ENCODE assay signal across 19 mouse cellular contexts in the genomic region with DNA sequence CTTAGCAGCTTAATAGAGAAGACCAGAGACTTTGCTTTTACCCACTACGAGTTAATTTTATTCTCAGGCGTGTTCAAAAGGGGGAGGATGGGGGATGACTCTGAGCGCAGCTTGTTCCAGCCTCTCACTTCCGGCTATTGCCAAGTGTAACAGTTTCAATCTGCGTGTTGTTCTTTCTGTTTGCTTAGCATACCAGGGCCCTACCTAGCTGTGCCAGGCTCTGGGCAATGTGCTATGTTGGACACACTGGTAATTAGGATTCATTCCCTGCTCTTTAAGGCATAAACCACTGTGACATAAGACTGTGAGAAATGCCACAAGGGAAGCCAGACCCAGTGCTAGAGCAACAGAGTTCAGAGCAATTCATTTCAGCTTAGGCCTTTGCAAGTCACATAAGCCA. TPM values are rescaled to one million over a fixed set of nuclear protein-coding genes. Genes with fewer than 3 reads are reported as not detected.
DNase-seq lines count a peak whose midpoint lies in the region; ATAC-seq and TF ChIP-seq lines count a peak whose summit lies in the region.
"Had no signal": no experiment of that assay in that cellular context is flagged by ENCODE, and none has a peak within 500 bp of the region (broad histone marks: within the 10 kb centered on the region; RNA-seq: fewer than 3 reads in every experiment).

No protein-coding gene starts in this region.

- H3K4me3 ChIP-seq in forebrain, postnatal 0 days (ENCODE audit: low read depth, low read length) = no peak overlapping the region
- H3K4me3 ChIP-seq in forebrain, embryonic 15.5 days = no peak overlapping the region
- H3K4me3 ChIP-seq: heart, embryonic 13.5 days; hindbrain, embryonic 12.5 days; limb, embryonic 15.5 days; midbrain, embryonic 13.5 days had no signal

- no peaks in the 10 kb centered on the region for H3K4me1 ChIP-seq in forebrain, postnatal 0 days (ENCODE audit: insufficient read depth)
- no peaks in the 10 kb centered on the region for H3K4me1 ChIP-seq in forebrain, embryonic 15.5 days
- H3K4me1 ChIP-seq: heart, embryonic 13.5 days; hindbrain, embryonic 12.5 days; midbrain, embryonic 13.5 days had no signal

- peak; percentile 56 for ATAC-seq in forebrain, postnatal 0 days
- ATAC-seq in forebrain, embryonic 15.5 days (replicated peaks) = no peak
- no peak for ATAC-seq in erythroblast, adult 5-6 weeks (replicated peaks; ENCODE audit: low FRiP score, poor library complexity, severe bottlenecking)
- ATAC-seq: intestine, postnatal 0 days; midbrain, embryonic 13.5 days had no signal

- H3K4me2 ChIP-seq in forebrain, postnatal 0 days (ENCODE audit: low read depth) = no peak overlapping the region
- no peak overlapping the region for H3K4me2 ChIP-seq in forebrain, embryonic 15.5 days (replicated peaks)
- H3K4me2 ChIP-seq: heart, embryonic 13.5 days; hindbrain, embryonic 12.5 days; limb, embryonic 15.5 days; midbrain, embryonic 13.5 days had no signal

- no peak overlapping the region for H3K9ac ChIP-seq in forebrain, postnatal 0 days
- H3K9ac ChIP-seq in forebrain, embryonic 15.5 days (replicated peaks) = no peak overlapping the region
- H3K9ac ChIP-seq: heart, embryonic 13.5 days; hindbrain, embryonic 12.5 days; limb, embryonic 15.5 days; midbrain, embryonic 13.5 days had no signal

- peak; percentile 33 for DNase-seq in forebrain, postnatal 0 days
- DNase-seq in kidney, adult 9 months = peak; percentile 15
- no peak for DNase-seq in kidney, postnatal 14 days
- DNase-seq in A20 (ENCODE audit: low read depth, low spot score) = peak; percentile 55
- DNase-seq in layer of hippocampus, postnatal 14 days (ENCODE audit: low spot score in 2 of 2) = peak; percentile 32 to 80
- no peak for DNase-seq in adrenal gland, postnatal 36 days
- DNase-seq: adrenal gland, adult 8-10 months; cerebellum, postnatal 14 days; lung, adult 2 months; retina, postnatal 1 day; thymus, adult 18-20 months had no signal

- WGBS in forebrain, postnatal 0 days = 57% methylated on average over 5 of the region's 5 CpGs
- WGBS in forebrain, embryonic 15.5 days = 74% methylated on average over 5 of the region's 5 CpGs

- H3K27me3 ChIP-seq in forebrain, postnatal 0 days (ENCODE audit: insufficient read depth, low read length) = no peaks in the 10 kb centered on the region
- no peaks in the 10 kb centered on the region for H3K27me3 ChIP-seq in forebrain, embryonic 15.5 days
- H3K27me3 ChIP-seq: heart, embryonic 13.5 days; hindbrain, embryonic 12.5 days; limb, embryonic 15.5 days; midbrain, embryonic 13.5 days had no signal

- no peaks in the 10 kb centered on the region for H3K9me3 ChIP-seq in forebrain, postnatal 0 days (ENCODE audit: low read length)
- H3K9me3 ChIP-seq in forebrain, embryonic 15.5 days = no peaks in the 10 kb centered on the region
- H3K9me3 ChIP-seq: heart, embryonic 13.5 days; hindbrain, embryonic 12.5 days; limb, embryonic 15.5 days; midbrain, embryonic 13.5 days had no signal

- peaks cover 33% of the 10 kb centered on the region for H3K36me3 ChIP-seq in forebrain, postnatal 0 days (ENCODE audit: insufficient read depth)
- H3K36me3 ChIP-seq in forebrain, embryonic 15.5 days = peaks cover 32% of the 10 kb centered on the region

- no peak for TF ChIP-seq CTCF in forebrain, postnatal 0 days (IDR thresholded peaks at IDR 0.05; ENCODE audit: low read depth)

- H3K27ac ChIP-seq in forebrain, postnatal 0 days (ENCODE audit: low read depth, low read length) = no peak overlapping the region
- H3K27ac ChIP-seq in forebrain, embryonic 15.5 days (replicated peaks) = no peak overlapping the region
- H3K27ac ChIP-seq: heart, embryonic 13.5 days; hindbrain, embryonic 12.5 days; limb, embryonic 15.5 days; macrophage; midbrain, embryonic 13.5 days had no signal

RNA-seq across cellular contexts. Expression of a gene that starts 16.2 kb away (rescaled TPM):
- 46.7 and 50.1 TPM in 2 replicates for total RNA-seq in forebrain, postnatal 0 days (2014; rRNA removed)
- polyA plus RNA-seq in forebrain, postnatal 0 days (2015; fragmentation: Nextera tagmentation; extraction: Ambion mirVana) = 37.1 and 43.7 TPM in 2 replicates
- polyA plus RNA-seq in forebrain, embryonic 15.5 days (2015; fragmentation: Nextera tagmentation; extraction: Ambion mirVana) = 44.5 and 44.6 TPM in 2 replicates
- 10 to 100 TPM; 31.7 to 32.8 TPM for total RNA-seq in layer of hippocampus, postnatal 14 days (2021)
- 1.0 and 2.1 TPM in 2 replicates for total RNA-seq in erythroblast, adult 5-6 weeks (2015; ENCODE audit: low replicate concordance)
- 3.5 and 7.2 TPM in 2 replicates for total RNA-seq in erythroblast, adult 5-6 weeks (2017; ENCODE audit: low replicate concordance)
- total RNA-seq in adrenal gland, postnatal 36 days (2021) = 10 to 100 TPM; 35.3 to 36.2 TPM

RNA-seq across cellular contexts. Expression of a gene that starts 49.9 kb away (rescaled TPM):
- 218 and 235 TPM in 2 replicates for total RNA-seq in forebrain, postnatal 0 days (2014; rRNA removed)
- 327 and 354 TPM in 2 replicates for polyA plus RNA-seq in forebrain, postnatal 0 days (2015; fragmentation: Nextera tagmentation; extraction: Ambion mirVana)
- 317 and 333 TPM in 2 replicates for polyA plus RNA-seq in forebrain, embryonic 15.5 days (2015; fragmentation: Nextera tagmentation; extraction: Ambion mirVana)
- total RNA-seq in layer of hippocampus, postnatal 14 days (2021) = 100 to 1,000 TPM; 194 TPM
- 8.2 and 8.3 TPM in 2 replicates for total RNA-seq in erythroblast, adult 5-6 weeks (2015; ENCODE audit: low replicate concordance)
- total RNA-seq in erythroblast, adult 5-6 weeks (2017; ENCODE audit: low replicate concordance) = 3.8 and 9.0 TPM in 2 replicates
- total RNA-seq in adrenal gland, postnatal 36 days (2021) = 10 to 100 TPM; 45.4 to 47.3 TPM

Comparison
In these comparisons a context has a peak if more than half of its experiments do, and no peak if none do; other contexts are left out.
1. DNase-seq: peak in forebrain, postnatal 0 days (single experiment), kidney, adult 9 months (single experiment), A20 (single experiment) and layer of hippocampus, postnatal 14 days (2 of 2); none in kidney, postnatal 14 days (single experiment) and adrenal gland, postnatal 36 days (0 of 2).
2. RNA of a gene that starts 49.9 kb away (total RNA-seq): 218 to 235 TPM in forebrain, postnatal 0 days, 194 TPM in layer of hippocampus, postnatal 14 days and 45.4 to 47.3 TPM in adrenal gland, postnatal 36 days; 3.8 to 9.0 TPM in erythroblast, adult 5-6 weeks; every median in the first group is over 4 times any median in the second.